Mouse (Mus musculus): ENCODE measurements around the gene Sesn2.

- TF ChIP-seq CTCF (IDR thresholded peaks at IDR 0.05; ENCODE audit: borderline replicate concordance, insufficient read depth, low read depth, low read length): no peak
- TF ChIP-seq POLR2A (IDR thresholded peaks at IDR 0.05; ENCODE audit: borderline replicate concordance, insufficient read depth, low read length): no peak
Measured at GRCm38 (mm10) chr4:132539481-132539880, 29.2 kb upstream of the Sesn2 start.
